Comparison of ENCODE assay signal across 8 mouse cellular contexts in the genomic region with DNA sequence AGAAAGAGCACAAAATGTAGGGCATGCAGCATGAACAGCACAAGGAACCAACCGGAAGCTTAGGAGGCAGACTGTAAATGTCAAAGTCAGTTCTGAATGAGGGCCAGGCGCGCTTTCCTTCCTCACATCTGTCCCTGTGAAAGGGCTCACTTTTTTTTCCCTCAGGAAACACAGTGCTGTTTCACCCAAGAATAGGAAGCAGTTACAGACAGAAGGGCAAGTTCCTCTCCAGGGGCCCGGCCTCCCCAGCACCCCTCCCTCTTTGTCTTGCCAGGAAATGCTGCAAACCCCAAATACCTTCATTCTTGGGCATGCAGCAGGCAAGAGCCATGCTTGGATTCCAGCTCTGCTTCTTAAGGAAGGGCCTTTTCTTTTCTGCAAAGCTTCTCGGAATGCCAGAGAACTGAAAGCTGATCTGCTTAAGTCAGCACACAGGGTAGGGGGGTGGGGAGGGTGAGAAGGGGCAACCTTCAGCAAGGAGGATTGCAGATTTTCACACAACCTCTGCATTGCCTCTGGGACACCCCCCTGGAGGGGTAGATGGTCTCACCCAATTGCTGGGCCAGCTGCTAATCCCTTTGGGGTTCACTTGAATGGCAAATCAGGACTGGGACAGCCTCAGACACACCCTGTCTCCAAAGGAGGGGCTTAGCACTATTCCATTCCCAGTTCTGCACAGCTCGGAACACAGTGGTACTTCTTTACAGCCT.
A peak's percentile ranks its signal among the peaks of the same experiment; 100 is the strongest.
DNase-seq lines count a peak whose midpoint lies in the region; ATAC-seq and TF ChIP-seq lines count a peak whose summit lies in the region.

No protein-coding gene starts in this region.

- no peak overlapping the region for H3K4me3 ChIP-seq in heart, embryonic 16.5 days (ENCODE audit: low read length)
- H3K4me3 ChIP-seq in limb, embryonic 15.5 days, result no peak overlapping the region
- H3K4me3 ChIP-seq in left cerebral cortex, adult 2 months, result no peak overlapping the region

- WGBS in heart, embryonic 16.5 days, result 35% methylated on average over 6 of the region's 6 CpGs
- 33% methylated on average over 6 of the region's 6 CpGs for whole genome bisulfite sequencing in limb, embryonic 15.5 days

- no peak overlapping the region for H3K9ac ChIP-seq in heart, embryonic 16.5 days (ENCODE audit: low read length)
- no peak overlapping the region for H3K9ac ChIP-seq in limb, embryonic 15.5 days

- H3K4me2 ChIP-seq in heart, embryonic 16.5 days (ENCODE audit: low read depth, low read length), result no peak overlapping the region
- H3K4me2 ChIP-seq in limb, embryonic 15.5 days, result peak overlapping the region; percentile 26

- H3K36me3 ChIP-seq in heart, embryonic 16.5 days (ENCODE audit: control insufficient read depth, insufficient read depth), result no peaks in the 10 kb centered on the region
- H3K36me3 ChIP-seq in limb, embryonic 15.5 days, result no peaks in the 10 kb centered on the region

- ATAC-seq in heart, embryonic 16.5 days (replicated peaks; ENCODE audit: extremely low read depth, insufficient read depth, low FRiP score), result peak; percentile 32; the same call in 1 of the 2 replicates
- peak; percentile 55; the same call in 1 of the 2 replicates for ATAC-seq in limb, embryonic 15.5 days (ENCODE audit: insufficient number of reproducible peaks, low FRiP score, low TSS enrichment, low read depth)

- intact Hi-C loops in left cerebral cortex, adult 2 months (cut with DNase I), result no loop called here

- no peak for TF ChIP-seq CTCF in left cerebral cortex, adult 2 months (IDR thresholded peaks at IDR 0.05)

- peaks cover 6% of the 10 kb centered on the region; the same call in 1 of the 2 replicates for H3K27me3 ChIP-seq in heart, embryonic 16.5 days (ENCODE audit: control insufficient read depth, insufficient read depth, low read length)
- peaks cover 20% of the 10 kb centered on the region; the same call in 1 of the 2 replicates for H3K27me3 ChIP-seq in limb, embryonic 15.5 days

- H3K27ac ChIP-seq in heart, embryonic 16.5 days (ENCODE audit: low read length), result peak overlapping the region; percentile 48
- peak overlapping the region; percentile 72 for H3K27ac ChIP-seq in limb, embryonic 15.5 days
- no peak overlapping the region for H3K27ac ChIP-seq in left cerebral cortex, adult 2 months

- no peaks in the 10 kb centered on the region for H3K4me1 ChIP-seq in heart, embryonic 16.5 days (ENCODE audit: control insufficient read depth, insufficient read depth, low read length)
- H3K4me1 ChIP-seq in limb, embryonic 15.5 days, result peaks cover 11% of the 10 kb centered on the region; the same call in 1 of the 2 replicates

- peak; percentile 3 for DNase-seq in adrenal gland, postnatal 10 days
- DNase-seq in adrenal gland, postnatal 4 days (ENCODE audit: low spot score in 2 of 2), result no peak
- DNase-seq in ZHBTc4 (ENCODE audit: low read depth, low spot score), result peak; percentile 77
- no peak for DNase-seq in left cerebral cortex, adult 2 months (ENCODE audit: extremely low spot score in 1 of 2, low spot score in 2 of 2)
- no peak for DNase-seq in right cerebral cortex, adult 2 months (ENCODE audit: low spot score in 2 of 2)
- no peak for DNase-seq in cerebellum, adult 9-10 months

- no peaks in the 10 kb centered on the region for H3K9me3 ChIP-seq in heart, embryonic 16.5 days (replicated peaks; ENCODE audit: control insufficient read depth, low read length)
- H3K9me3 ChIP-seq in limb, embryonic 15.5 days, result no peaks in the 10 kb centered on the region

Comparison
In these comparisons a context has a peak if more than half of its experiments do, and no peak if none do; other contexts are left out.
1. DNase-seq: peak in adrenal gland, postnatal 10 days (single experiment) and ZHBTc4 (single experiment); none in adrenal gland, postnatal 4 days (0 of 2), left cerebral cortex, adult 2 months (0 of 2), right cerebral cortex, adult 2 months (0 of 2) and cerebellum, adult 9-10 months (single experiment).